Mouse (Mus musculus): Measurements from ENCODE around the gene Ppp1r13l. TPM values are rescaled to one million over a fixed set of nuclear protein-coding genes. Genes with fewer than 3 reads are reported as not detected.
A peak's percentile ranks its signal among the peaks of the same experiment; 100 is the strongest.

Ppp1r13l gene
- polyA plus RNA-seq, 1 experiment: 21.5 TPM

GRCm38 (mm10) chr7:19344237-19344847 lies 15.2 kb upstream of the Ppp1r13l start, which contains the start of gene Ercc1:
Gene Ercc1, plus strand, starts transcription at chr7:19344778.
- Histone ChIP-seq H3K36me3 (ENCODE audit: control insufficient read depth, insufficient read depth) (peaks cover 2% of the 10 kb centered on the region), H3ac (ENCODE audit: control insufficient read depth, insufficient read length, low read depth) (peak within 1 kb of the TSS; percentile 83), H3K79me2 (ENCODE audit: control insufficient read depth, insufficient read depth) (peaks cover 20% of the 10 kb centered on the region), H3K27me3 (ENCODE audit: control insufficient read depth, insufficient read depth, insufficient read length) (no peaks in the 10 kb centered on the region), H3K4me3 (ENCODE audit: insufficient read depth, poor library complexity, severe bottlenecking) (peak within 1 kb of the TSS; percentile 46), H3K79me3 (ENCODE audit: low read depth) (peaks cover 10% of the 10 kb centered on the region)
- TF ChIP-seq MYOD1 (IDR thresholded peaks at IDR 0.05; ENCODE audit: control insufficient read depth, insufficient read length, low read depth) (peak; percentile 82), USF1 (IDR thresholded peaks at IDR 0.05; ENCODE audit: low read depth) (no peak)

GRCm38 (mm10) chr7:19344938-19345471 lies 14.5 kb upstream of the Ppp1r13l start:
- Histone ChIP-seq H3K36me3 (ENCODE audit: control insufficient read depth, insufficient read depth) (peaks cover 6% of the 10 kb centered on the region), H3ac (ENCODE audit: control insufficient read depth, insufficient read length, low read depth) (peak overlapping the region; percentile 83), H3K79me3 (ENCODE audit: low read depth) (peaks cover 10% of the 10 kb centered on the region), H3K4me3 (ENCODE audit: insufficient read depth, poor library complexity, severe bottlenecking) (peak overlapping the region; percentile 46), H3K79me2 (ENCODE audit: control insufficient read depth, insufficient read depth) (peaks cover 20% of the 10 kb centered on the region), H3K27me3 (ENCODE audit: control insufficient read depth, insufficient read depth, insufficient read length) (no peaks in the 10 kb centered on the region)
- TF ChIP-seq USF1 (IDR thresholded peaks at IDR 0.05; ENCODE audit: low read depth) (no peak), MYOD1 (IDR thresholded peaks at IDR 0.05; ENCODE audit: control insufficient read depth, insufficient read length, low read depth) (no peak), CTCF (IDR thresholded peaks at IDR 0.05; ENCODE audit: control insufficient read depth, insufficient read depth, insufficient read length) (no peak), FOSL1 (IDR thresholded peaks at IDR 0.05; ENCODE audit: insufficient read depth, low read length, poor library complexity, severe bottlenecking) (no peak), MYOG (IDR thresholded peaks at IDR 0.05; ENCODE audit: control insufficient read depth, extremely low read depth, insufficient read length) (no peak), CEBPB (IDR thresholded peaks at IDR 0.05; ENCODE audit: low read depth) (no peak), MAX (IDR thresholded peaks at IDR 0.05) (no peak)

- Histone ChIP-seq H3K36me3 (ENCODE audit: control insufficient read depth, insufficient read depth) (peaks cover 13% of the 10 kb centered on the region), H3K79me2 (ENCODE audit: control insufficient read depth, insufficient read depth) (peaks cover 20% of the 10 kb centered on the region)
Observed at GRCm38 (mm10) chr7:19349188-19349915, 10.2 kb upstream of the Ppp1r13l start.

GRCm38 (mm10) chr7:19350221-19350620 lies 9.3 kb upstream of the Ppp1r13l start:
- peaks cover 17% of the 10 kb centered on the region for H3K36me3 ChIP-seq (ENCODE audit: control insufficient read depth, insufficient read depth)
- H3K27me3 ChIP-seq (ENCODE audit: control insufficient read depth, insufficient read depth, insufficient read length): no peaks in the 10 kb centered on the region
- H3K79me2 ChIP-seq (ENCODE audit: control insufficient read depth, insufficient read depth): peaks cover 20% of the 10 kb centered on the region
- no peak overlapping the region for H3K4me3 ChIP-seq (ENCODE audit: insufficient read depth, poor library complexity, severe bottlenecking)
- TF ChIP-seq MYOD1 (IDR thresholded peaks at IDR 0.05; ENCODE audit: control insufficient read depth, insufficient read length, low read depth) (no peak), FOSL1 (IDR thresholded peaks at IDR 0.05; ENCODE audit: insufficient read depth, low read length, poor library complexity, severe bottlenecking) (no peak), MAX (IDR thresholded peaks at IDR 0.05) (no peak), USF1 (IDR thresholded peaks at IDR 0.05; ENCODE audit: low read depth) (no peak), MYOG (IDR thresholded peaks at IDR 0.05; ENCODE audit: control insufficient read depth, extremely low read depth, insufficient read length) (no peak), CTCF (IDR thresholded peaks at IDR 0.05; ENCODE audit: control insufficient read depth, insufficient read depth, insufficient read length) (no peak), CEBPB (IDR thresholded peaks at IDR 0.05; ENCODE audit: low read depth) (no peak)
- no peak overlapping the region for H3ac ChIP-seq (ENCODE audit: control insufficient read depth, insufficient read length, low read depth)
- peaks cover 10% of the 10 kb centered on the region for H3K79me3 ChIP-seq (ENCODE audit: low read depth)

More at GRCm38 (mm10) chr7:19349188-19349915, 10.2 kb upstream of the Ppp1r13l start:
- no peak for TF ChIP-seq MYOD1 (IDR thresholded peaks at IDR 0.05; ENCODE audit: control insufficient read depth, insufficient read length, low read depth)
- TF ChIP-seq USF1 (IDR thresholded peaks at IDR 0.05; ENCODE audit: low read depth): no peak
- no peak for TF ChIP-seq CEBPB (IDR thresholded peaks at IDR 0.05; ENCODE audit: low read depth)
- TF ChIP-seq MYOG (IDR thresholded peaks at IDR 0.05; ENCODE audit: control insufficient read depth, extremely low read depth, insufficient read length): no peak
- TF ChIP-seq MAX (IDR thresholded peaks at IDR 0.05): no peak
- no peak for TF ChIP-seq FOSL1 (IDR thresholded peaks at IDR 0.05; ENCODE audit: insufficient read depth, low read length, poor library complexity, severe bottlenecking)
- no peak for TF ChIP-seq CTCF (IDR thresholded peaks at IDR 0.05; ENCODE audit: control insufficient read depth, insufficient read depth, insufficient read length)
- no peaks in the 10 kb centered on the region for H3K27me3 ChIP-seq (ENCODE audit: control insufficient read depth, insufficient read depth, insufficient read length)
- H3K79me3 ChIP-seq (ENCODE audit: low read depth): peaks cover 10% of the 10 kb centered on the region
- H3ac ChIP-seq (ENCODE audit: control insufficient read depth, insufficient read length, low read depth): no peak overlapping the region
- no peak overlapping the region for H3K4me3 ChIP-seq (ENCODE audit: insufficient read depth, poor library complexity, severe bottlenecking)

- TF ChIP-seq CTCF (IDR thresholded peaks at IDR 0.05; ENCODE audit: control insufficient read depth, insufficient read depth, insufficient read length): no peak
- TF ChIP-seq FOSL1 (IDR thresholded peaks at IDR 0.05; ENCODE audit: insufficient read depth, low read length, poor library complexity, severe bottlenecking): no peak
- Histone ChIP-seq H3K4me3 (ENCODE audit: insufficient read depth, poor library complexity, severe bottlenecking) (no peak overlapping the region), H3ac (ENCODE audit: control insufficient read depth, insufficient read length, low read depth) (no peak overlapping the region), H3K27me3 (ENCODE audit: control insufficient read depth, insufficient read depth, insufficient read length) (no peaks in the 10 kb centered on the region), H3K36me3 (ENCODE audit: control insufficient read depth, insufficient read depth) (peaks cover 17% of the 10 kb centered on the region), H3K79me2 (ENCODE audit: control insufficient read depth, insufficient read depth) (peaks cover 34% of the 10 kb centered on the region), H3K79me3 (ENCODE audit: low read depth) (peaks cover 15% of the 10 kb centered on the region)
Observed at GRCm38 (mm10) chr7:19354991-19355390, 4.6 kb upstream of the Ppp1r13l start.
